Mouse (Mus musculus): ENCODE measurements around the gene Mapkapk2.

- TF ChIP-seq JUND (IDR thresholded peaks at IDR 0.05; ENCODE audit: low read depth, low read length) (no peak), POLR2A (IDR thresholded peaks at IDR 0.05; ENCODE audit: control insufficient read depth in 1 of 2, insufficient read depth in 1 of 2, low read depth in 1 of 2, low read length in 2 of 2, poor library complexity in 1 of 2) (no peak), CHD1 (IDR thresholded peaks at IDR 0.05; ENCODE audit: low read depth, low read length) (no peak), MAX (IDR thresholded peaks at IDR 0.05; ENCODE audit: low read length) (no peak), MAZ (IDR thresholded peaks at IDR 0.05; ENCODE audit: low read depth, low read length) (no peak)
Observed at GRCm38 (mm10) chr1:131025843-131026190, 71.8 kb downstream of the Mapkapk2 start.
